Mouse (Mus musculus) regulatory T cell (primary cell): ENCODE measurements at regions not wholly inside any gene's neighbourhood (a gene's known extent, or its start where the extent isn't known, plus 50 kb on each side); places are given as distances from the start of the nearest gene placed in this dataset.

Experiments used
- in situ Hi-C: fragments of 300-600 bp; cut with MboI, MseI; formaldehyde crosslinking; loops from one replicate; pipeline ENCODE4 v1.15.1; 2025; ENCODE audit warnings: high pct_unique_total_duplicates

DNA sequence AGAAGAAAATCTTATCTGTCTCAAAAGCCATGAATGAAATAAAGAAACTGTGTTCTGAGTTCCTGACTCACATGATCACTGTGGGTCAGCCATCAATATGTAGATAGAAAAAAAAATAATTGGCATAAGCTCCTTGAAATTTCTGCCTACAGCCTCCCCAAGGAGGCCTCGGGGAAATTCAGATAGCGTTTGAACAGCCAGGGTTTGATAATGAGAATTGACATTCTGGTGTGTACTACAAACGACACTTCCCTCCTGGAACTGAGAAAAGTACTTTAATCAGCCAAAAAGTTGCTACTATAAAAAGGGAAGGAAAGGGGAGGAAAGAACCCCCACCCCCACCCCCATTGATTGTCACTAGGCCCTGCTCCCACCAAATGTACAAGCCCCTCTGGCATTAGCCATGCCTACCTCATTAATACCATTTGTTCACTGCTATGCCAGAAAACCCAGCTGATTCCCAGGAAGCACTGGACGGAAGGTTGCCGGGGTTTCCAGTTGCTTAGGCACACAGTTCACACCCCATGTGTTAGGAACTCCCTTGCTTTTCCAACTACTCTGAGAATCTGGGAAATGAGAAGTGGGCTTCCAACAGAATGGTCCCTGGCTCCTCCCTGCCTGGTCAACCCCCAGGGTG lies 78.4 kb upstream of the Klf7 start:
- in situ Hi-C loops = no loop called here

DNA sequence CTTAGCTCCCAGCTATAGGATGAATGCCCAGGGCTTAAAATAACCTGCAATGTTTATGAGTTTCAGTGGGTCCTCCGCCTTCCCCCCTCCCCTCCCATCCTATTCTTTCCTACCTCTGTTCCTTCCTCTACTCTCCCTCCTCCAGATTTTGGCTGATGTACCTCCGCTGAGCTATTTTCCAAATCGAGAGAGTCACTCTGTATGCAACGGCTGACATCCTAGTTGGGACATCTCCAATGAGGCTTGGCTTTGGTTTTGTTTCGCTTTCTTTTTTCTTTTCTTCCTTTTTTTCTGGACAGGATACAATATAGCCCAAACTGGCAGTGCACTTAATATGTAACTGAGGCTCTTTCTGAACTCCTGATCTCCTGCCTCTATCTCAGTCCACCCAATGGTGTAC lies 76.7 kb upstream of the Klf7 start:
- in situ Hi-C loops = no loop called here

DNA sequence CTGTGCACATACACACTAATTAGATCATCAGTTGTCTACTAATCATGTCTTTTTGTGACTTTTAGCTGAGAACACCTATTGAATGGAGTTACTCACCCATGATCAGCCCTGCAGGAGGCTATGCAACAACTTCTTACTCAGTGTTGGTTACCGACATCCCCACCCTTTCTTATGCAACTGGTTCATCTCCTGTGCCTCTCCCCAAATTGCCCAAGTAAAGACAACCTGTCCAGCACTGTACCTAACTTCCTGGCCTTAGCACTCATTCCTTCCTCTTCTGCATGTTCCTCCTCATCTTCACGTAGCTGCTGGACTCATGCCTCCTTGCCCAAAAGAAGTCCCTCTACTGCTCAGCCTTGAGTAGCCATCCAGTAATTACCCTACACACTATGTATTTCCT lies 76.2 kb upstream of the Klf7 start:
- in situ Hi-C loops = no loop called here

DNA sequence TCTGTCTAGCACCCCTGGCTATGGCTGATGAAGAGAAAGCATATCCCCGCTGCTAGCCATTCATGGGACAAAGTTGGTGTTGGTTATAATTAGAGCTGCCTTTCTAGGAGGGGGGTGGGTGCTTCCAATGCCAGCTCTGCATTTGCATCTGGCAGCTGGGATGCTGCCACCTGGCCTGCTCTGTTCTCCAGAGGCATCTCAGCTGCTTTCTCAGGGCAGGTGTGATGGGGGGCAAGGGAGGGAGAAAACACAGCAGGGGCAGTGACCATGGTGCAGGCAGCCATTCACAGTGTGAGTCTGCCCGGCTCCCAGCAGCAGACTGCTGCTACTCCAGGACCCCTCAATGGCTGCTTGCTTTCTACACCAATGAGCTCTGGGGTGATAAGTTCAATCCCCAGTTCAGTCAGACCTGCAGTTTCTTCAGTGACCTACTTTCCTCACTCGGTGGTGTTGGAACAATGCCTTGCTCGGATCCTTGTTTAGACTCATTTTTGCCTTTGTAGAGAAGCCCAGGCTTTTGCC lies 73.9 kb upstream of the Klf7 start:
- in situ Hi-C loops = no loop called here

DNA sequence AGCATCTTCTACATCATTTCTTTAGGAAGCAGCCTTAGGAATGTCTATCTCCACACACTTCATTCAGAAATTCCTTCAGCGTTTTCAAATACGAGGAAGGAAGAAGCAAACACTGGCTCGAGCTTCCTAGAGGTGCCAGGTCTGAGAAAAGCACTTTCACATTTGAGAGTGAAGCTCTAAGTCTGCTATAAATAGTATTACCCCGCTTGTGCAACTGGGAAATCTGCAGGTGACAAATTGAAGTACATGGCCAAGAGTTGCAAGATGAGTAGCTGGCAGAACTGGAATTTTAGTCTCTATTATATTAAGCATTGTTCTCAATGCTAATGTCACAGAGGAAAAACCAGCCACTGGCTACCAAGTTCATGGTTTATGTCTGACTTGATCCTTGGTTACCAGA lies 73.2 kb upstream of the Klf7 start:
- in situ Hi-C loops = no loop called here

DNA sequence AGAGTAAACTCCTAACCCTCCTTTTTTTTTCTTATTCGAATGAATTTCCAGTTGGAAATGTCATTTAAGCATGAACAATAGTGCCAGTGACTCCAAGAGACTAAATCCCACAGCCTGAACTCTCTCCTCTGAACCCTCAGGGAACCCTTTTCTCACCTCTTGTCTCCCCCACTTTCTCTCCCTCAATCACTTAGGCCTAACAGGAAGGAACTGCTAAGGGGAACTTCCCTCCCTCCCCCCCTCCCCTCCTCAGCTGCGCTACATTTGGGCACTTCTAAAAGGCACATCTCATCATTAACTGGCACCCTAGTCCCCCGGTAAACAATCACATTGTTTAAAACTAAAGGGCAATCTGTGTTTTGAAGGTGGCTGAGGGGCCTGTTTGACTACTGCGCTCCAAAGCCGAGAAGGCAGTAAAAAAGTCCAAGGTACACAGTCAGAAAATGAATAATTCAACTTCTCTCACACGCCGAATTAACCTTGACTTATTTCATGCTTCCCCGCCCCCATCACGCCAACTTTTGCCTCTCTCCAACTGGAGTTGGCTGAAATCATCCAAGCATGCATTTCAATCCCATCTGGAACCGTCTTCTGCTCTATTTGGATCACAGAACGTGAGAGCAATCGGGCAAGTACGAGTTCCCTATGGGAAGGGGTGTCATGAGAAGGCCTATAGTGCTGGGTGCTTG lies 71.2 kb upstream of the Klf7 start:
- in situ Hi-C loops = no loop called here

DNA sequence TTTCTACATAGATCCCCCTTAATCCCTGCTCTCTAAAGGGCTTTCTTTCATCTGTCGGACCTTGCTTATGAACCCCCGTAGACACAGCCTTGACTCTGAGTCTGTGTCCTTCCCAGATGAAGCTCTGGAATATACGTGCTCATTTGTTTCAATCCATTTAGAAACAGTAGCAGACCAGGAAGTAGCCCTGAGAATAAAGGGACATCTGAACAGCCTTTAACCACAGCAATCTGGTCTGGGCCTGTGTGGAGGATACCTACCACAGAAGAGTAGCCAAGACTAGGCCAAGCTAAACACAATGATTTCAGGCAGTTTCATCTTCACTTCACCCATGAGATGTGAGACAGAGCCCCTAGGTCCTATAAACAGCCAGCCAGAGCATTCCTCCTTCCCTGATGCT lies 70.7 kb upstream of the Klf7 start:
- in situ Hi-C loops = no loop called here

DNA sequence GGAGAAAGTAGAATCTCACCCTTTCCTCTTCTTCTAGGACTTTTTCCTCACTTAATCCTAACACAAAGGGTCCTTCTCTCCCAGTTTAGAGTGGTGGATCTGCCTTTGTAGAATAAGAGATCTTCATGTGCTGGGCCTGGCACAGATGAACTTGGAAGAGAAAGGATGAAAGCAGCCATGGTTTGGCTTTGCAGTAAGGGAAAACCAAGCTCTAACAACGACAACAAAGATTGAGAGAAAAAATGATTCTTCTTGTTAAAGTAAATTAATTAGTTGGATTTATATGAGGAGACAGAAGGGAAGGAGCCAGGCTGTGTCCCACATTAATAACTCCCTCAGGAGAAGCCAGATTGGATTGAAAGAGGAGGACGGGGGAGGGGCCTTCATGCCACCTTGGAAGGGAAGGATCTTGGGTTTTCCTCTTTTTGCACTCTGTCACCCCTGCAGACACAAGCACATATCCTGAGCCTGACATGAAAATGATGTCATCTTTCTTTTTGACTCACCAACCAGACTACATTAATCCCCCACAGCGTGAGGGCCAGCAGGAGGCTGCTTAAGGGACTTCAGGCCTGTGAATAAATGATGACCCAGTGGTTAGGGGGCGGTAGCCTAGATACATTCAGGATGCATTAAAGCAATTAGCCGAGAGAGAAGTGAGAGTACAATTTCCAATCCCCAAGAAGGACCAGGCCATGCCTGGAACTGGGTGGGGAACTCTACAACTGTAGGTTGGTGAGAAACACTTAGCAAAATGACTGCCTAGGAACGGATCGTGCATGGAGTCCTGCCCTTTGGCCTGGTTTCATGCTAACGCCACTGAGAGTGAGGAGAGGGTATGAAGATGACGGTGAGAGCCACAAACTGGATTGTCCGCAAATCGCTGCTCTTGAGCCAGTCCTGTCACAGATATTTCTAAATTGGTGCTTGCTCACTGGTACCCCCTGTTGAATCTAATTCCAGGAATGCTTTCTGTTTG lies 69.4 kb upstream of the Klf7 start:
- in situ Hi-C loops = no loop called here

DNA sequence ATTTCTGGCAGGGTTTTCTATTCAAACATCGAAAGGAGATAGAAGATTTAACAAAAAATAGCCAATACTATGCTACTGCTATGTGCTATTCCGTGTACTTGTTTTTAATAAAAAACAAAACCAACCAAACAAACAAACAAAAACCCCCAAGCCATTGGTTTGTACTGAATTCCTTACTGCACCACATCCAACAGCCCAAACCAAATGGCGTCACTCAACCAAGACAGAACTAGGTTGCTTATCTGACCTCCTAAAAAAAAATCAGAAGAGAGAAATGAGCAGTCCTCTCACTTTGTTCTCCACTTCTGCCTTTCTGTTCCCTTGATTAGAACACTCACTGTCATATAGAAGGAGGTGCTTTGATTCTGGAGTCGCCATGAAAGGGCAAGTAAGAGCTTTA lies 68.6 kb upstream of the Klf7 start:
- in situ Hi-C loops = no loop called here

DNA sequence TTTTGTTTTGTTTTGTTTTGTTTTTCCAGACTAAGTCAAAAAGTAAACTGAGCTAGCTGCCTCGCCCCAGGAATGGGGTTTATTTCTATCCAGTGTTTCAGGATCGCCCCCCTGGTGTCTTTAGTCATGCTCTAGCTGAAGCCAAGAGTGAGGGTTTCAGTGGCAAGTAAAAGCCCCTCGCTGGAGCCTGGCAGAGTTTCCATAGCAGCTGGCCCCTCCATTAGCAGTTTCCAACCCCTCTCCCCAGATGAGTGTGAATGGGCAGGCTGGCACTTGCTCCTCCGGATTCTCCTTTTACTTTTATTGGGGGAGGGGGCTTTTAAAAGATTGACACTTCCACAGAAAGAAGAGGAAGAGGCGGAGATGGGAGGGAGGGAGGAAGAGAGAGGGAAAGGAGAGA lies 68.0 kb upstream of the Klf7 start:
- in situ Hi-C loops = no loop called here

DNA sequence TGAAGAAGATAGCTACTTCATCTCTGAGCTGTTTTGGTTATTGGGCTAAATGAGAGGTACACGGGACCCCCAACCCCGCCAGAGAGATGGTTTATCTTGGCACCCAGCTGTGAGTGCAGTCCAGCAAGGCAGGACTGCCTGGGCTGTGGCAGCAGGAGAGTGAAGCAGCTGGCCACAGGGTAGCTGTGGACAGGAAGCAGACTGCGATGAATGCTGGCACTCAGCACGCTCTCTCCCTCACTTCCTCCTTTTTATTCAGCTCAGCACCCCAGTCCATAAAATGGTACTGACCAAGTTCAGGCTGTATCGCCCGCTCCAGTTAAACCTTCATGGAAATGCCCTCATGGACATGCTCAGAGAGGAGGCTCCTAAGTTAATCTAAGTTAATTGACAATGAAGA lies 67.4 kb upstream of the Klf7 start:
- in situ Hi-C loops = no loop called here

DNA sequence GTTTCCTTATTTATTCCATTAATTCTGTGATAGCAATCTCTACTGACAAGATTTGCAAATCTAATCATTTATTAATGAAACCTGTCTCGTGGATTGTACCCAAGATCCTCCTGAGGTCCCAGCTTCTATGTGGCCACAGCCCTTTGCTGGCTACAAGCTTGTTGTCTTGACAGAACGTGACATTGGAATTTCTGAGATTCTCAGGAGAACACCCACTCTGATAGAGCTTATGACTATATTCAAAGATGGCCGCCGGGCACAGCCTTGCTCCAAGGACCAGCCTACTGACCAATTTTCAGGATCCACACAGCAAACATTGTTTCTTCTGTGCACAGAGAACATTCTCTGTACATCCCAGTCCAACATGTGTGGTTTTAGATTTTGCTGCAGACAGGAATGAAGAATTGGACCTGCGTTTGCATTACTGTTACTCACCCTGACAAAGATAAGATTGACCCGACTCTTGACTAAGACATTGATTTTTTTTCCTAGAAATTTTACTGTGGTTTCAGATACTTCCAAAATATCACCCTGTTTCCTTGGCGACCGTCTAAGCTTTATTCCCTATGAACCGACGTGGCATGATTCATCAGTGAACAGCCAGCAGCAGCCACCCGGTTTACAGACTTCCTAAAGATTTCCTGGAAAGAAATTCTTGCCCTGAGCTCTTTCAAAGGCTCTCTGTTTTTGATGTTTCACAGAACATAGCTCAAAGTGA lies 65.9 kb upstream of the Klf7 start:
- in situ Hi-C loops = no loop called here

DNA sequence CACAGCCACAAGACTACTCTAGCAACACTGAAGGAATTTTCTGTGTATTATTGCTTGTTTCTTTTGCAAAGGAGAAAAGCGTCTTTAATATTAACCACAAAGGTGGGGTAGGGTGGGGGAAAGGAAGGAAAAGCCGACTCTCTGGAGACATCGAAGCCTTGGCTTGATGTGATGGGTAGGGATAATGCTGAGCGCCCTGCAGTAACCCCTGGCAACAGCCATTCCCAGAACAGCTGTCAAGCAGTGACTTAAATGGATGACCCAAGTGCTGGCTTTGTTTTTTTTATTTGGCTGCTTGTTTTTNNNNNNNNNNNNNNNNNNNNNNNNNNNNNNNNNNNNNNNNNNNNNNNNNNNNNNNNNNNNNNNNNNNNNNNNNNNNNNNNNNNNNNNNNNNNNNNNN lies 51.6 kb upstream of the Klf7 start:
- in situ Hi-C loops = no loop called here

DNA sequence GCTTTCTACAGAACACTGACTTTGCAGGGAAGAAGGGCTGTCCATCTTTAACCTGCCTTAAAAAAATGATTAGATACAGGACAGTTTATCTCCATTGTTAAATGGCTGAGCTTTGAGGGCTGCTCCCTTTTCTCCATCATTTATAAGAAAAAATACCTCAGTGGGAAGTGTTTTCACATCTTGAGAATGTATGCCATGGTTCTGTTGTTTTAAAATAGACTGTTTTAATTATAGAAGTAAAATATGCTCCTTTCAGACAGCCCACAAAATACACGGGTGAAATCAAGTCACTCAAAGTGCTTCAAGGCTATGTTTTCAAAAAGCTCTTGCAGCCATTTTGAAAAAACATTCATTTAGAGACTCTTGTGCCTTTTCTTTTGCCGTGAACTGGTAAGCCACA lies 50.0 kb upstream of the Klf7 start:
- in situ Hi-C loops = no loop called here
